Mouse (Mus musculus) megakaryocyte, embryonic 14.5 days (primary cell): ENCODE measurements around the gene Bpifc.

Experiments used
- FLI1 ChIP-seq: IDR thresholded peaks from 2 replicates; pipeline ENCODE4 v1.6.1; 2012; ENCODE audit warnings: low read length, inconsistent platforms, mixed read lengths
- GATA1 ChIP-seq: IDR thresholded peaks from 3 replicates; pipeline ENCODE4 v1.6.1; 2012; ENCODE audit warnings: mixed read lengths, low read length, inconsistent platforms, borderline replicate concordance

DNA sequence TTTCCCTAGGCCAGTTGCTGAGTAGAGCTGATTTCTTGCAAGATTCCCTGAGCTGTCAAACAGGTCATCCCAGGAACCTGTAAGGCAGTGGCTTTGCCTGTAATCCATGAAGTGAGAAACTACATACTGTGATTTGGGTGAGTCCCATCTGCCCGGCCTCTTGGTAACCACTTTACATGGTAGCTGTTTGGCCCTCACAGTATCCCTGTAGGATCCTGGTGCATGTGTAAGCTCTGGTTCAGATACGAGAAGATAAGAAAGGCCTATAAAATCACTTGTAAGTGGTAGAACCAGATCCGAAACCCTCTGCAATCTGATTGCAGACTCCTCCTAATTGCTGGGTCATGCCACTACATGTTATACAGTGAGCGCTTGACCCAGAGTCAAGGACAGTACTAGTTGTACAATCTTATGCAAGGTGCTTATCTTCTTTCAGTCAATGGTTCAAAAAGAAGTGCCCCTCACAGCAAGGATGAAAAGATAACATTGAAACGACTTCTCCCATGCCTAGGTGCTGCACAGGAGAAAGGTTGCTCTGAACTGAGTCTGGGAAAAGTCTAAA, 17.1 kb downstream of the Bpifc start:
- TF ChIP-seq GATA1 = no peak
- TF ChIP-seq FLI1 = no peak
